Mouse (Mus musculus): ENCODE results near the gene Aamdc. TPM values are rescaled to one million over a fixed set of nuclear protein-coding genes. Genes with fewer than 3 reads are reported as not detected.

Aamdc gene
- 10 to 100 TPM; 38.4 to 43.0 TPM for polyA plus RNA-seq (2017; shearing (Covaris generic))

GRCm38 (mm10) chr7:97579067-97579975 is at the start of gene Aamdc, which contains the start of gene Rsf1:
Gene Aamdc, minus strand, starts transcription at chr7:97579497.
Gene Rsf1, plus strand, starts transcription at chr7:97579889.

Other genes with a start within 250 kb of the Aamdc start
- 1 to 10 TPM; 4.9 to 5.2 TPM for gene Usp35, start 247.5 kb downstream of the Aamdc start, polyA plus RNA-seq (2017; shearing (Covaris generic))
- gene Kctd21, start 247.2 kb downstream of the Aamdc start, polyA plus RNA-seq (2017; shearing (Covaris generic)), result 1 to 10 TPM in 1 of 2 experiments, under 1 TPM in 1; 0.86 to 1.9 TPM
- gene Alg8, start 207.9 kb downstream of the Aamdc start, polyA plus RNA-seq (2017; shearing (Covaris generic)), result 10 to 100 TPM; 14.5 to 21.0 TPM
- gene Ndufc2, start 179.5 kb downstream of the Aamdc start, polyA plus RNA-seq (2017; shearing (Covaris generic)), result 100 to 1,000 TPM; 125 to 151 TPM
- gene Thrsp, start 161.8 kb downstream of the Aamdc start, polyA plus RNA-seq (2017; shearing (Covaris generic)), result 1 to 10 TPM; 1.0 to 2.4 TPM
- gene Kctd14, start 128.2 kb downstream of the Aamdc start, polyA plus RNA-seq (2017; shearing (Covaris generic)), result 1 to 10 TPM in 1 of 2 experiments, under 1 TPM in 1; 0.42 to 2.8 TPM
- gene Ints4, start 98.5 kb downstream of the Aamdc start, polyA plus RNA-seq (2017; shearing (Covaris generic)), result 10 to 100 TPM; 51.3 to 52.6 TPM
- 10 to 100 TPM; 51.8 to 52.1 TPM for gene Rsf1, start 392 bp upstream of the Aamdc start, polyA plus RNA-seq (2017; shearing (Covaris generic))
- gene Clns1a, start 117.1 kb upstream of the Aamdc start, polyA plus RNA-seq (2017; shearing (Covaris generic)), result 100 to 1,000 TPM; 114 to 117 TPM
- gene Aqp11, start 158.8 kb upstream of the Aamdc start, polyA plus RNA-seq (2017; shearing (Covaris generic)), result 1 to 10 TPM in 1 of 2 experiments, under 1 TPM in 1; 0.35 to 2.8 TPM
- gene Pak1, start 209.0 kb upstream of the Aamdc start, polyA plus RNA-seq (2017; shearing (Covaris generic)), result 1 to 10 TPM; 2.6 to 3.0 TPM

Measured in inflammation-experienced regulatory T-cells (primary cell).